Mouse (Mus musculus) urinary bladder, adult 18-20 months (tissue): Measurements from ENCODE around the gene Dcaf8.

Source experiments
- DNase-seq, 2 experiments: peaks; one replicate each; pipeline ENCODE4 v3.0.0; 2022; ENCODE audit warnings: low spot score in 2 of 2, mixed read lengths in 2 of 2

The Dcaf8 gene

GRCm38 (mm10) chr1:172148279-172148954 lies 533 bp downstream of the Dcaf8 start:
- no peak for DNase-seq

DNA sequence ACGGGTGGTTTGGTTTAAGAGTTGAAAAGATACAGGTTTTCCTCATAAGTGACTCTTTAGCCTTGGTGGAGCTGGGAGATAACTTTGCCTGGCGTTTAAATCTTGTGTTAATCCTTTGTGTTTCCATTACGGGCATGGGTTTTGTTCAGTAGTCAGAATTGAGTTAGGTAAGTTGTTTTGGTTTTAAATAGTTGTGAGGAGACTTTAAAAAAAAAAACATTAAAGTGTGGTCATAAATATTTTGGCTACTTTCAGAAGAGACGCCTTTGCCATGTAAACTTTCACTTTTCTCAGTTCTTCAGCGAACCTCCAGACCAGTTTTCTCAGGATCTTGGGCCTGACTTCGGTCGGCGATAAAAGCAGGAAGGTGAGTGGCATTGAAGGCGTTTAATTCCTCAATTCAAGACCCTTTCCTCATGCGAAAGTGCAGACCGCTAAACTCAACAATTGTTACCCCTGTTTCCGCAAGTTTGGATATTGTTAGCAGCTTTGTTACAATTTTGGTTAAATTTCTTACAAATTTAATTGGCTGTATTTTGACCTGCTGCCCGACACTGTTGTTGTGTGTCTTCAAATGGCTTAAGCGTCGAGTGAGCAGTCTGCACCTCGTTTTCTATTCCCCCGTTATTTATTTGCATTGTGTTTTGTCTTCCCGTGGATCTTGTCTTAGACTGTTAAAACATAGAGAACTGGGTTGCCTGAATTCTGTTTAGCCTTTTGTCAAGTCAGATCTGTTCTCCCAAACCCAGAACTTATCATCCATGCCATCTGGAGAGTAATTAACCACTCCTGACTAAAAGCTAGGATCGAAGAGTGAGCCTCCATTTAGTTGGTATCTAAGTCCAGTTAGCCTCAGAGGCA lies 1.3 kb downstream of the Dcaf8 start:
- no peak for DNase-seq

DNA sequence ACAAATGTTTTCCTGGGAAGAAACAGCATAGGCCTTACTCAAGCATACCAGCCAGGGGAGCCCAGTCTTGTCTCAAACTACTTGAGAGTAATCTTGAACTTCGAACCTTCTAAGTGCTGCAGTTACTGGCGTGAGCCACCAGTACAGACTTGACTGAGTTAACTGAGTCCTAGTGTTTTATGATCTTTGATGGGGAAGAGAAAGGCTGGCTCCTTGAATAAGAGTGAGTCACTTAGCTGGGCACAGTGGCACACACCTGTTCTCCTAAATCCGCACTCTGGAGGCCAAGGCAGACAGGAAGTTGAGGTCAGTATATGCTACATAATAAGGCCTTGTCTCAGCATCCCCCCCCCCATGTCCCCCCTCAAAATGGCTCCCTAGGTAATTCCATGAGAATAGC lies 6.7 kb downstream of the Dcaf8 start:
- no peak for DNase-seq

- no peak for DNase-seq
Measured at GRCm38 (mm10) chr1:172155518-172155917, 7.6 kb downstream of the Dcaf8 start.

- no peak for DNase-seq
Measured at GRCm38 (mm10) chr1:172159970-172160369, 12.1 kb downstream of the Dcaf8 start.

DNA sequence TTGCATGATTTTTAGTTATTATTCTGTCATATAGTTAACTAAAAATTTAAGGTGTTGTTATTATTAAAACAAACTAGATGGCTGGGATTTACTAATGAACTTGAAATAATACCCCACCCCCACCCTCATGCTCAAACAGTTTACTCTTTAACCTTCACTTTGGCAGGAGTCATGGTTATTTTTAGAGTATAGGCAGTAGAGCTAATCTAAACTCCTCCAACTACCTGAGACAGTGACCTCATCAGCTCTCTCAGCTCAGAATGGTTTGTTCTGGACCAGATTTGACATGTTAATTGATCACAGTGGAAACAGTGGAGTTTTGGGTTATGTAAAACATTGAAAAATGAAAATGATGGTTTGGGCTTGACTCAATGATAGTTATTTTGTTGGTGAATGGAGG lies 12.6 kb downstream of the Dcaf8 start:
- no peak for DNase-seq

DNA sequence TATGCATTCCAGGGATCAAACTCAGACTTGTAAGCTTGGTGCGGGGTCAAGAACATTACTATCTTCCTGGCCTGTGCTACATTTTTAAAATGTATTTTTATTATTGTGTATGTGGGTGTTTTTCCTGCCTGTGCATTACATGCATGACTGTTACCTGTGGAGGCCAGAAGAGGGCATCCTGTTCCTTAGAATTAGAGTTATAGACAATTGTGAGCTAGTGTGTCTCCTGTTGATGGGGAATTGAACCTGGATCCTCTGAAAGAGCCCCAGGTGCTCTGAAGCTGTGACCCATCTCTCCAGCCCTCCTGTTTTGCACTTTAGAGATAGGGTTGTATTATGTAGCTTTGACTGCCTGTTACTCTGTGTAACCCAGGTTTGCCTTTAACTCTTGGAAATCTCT lies 14.1 kb downstream of the Dcaf8 start:
- no peak for DNase-seq

GRCm38 (mm10) chr1:172162959-172163358 lies 15.1 kb downstream of the Dcaf8 start:
- DNase-seq = no peak

- no peak for DNase-seq
Measured at GRCm38 (mm10) chr1:172167911-172168310, 20.0 kb downstream of the Dcaf8 start.

- no peak for DNase-seq
Measured at GRCm38 (mm10) chr1:172169809-172170208, 21.9 kb downstream of the Dcaf8 start.

DNA sequence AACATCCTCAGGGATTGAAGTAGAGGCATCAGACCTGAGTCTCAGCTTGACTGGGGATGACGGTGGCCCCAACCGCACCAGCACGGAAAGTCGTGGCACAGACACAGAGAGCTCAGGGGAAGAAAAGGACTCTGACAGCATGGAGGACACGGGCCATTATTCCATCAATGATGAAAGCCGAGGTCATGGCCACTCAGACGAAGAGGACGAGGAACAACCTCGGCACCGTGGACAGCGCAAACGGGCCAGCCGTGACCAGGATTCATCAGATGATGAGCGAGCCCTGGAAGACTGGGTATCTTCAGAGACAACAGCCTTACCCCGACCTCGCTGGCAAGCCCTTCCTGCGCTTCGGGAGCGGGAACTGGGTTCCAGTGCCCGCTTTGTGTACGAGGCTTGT lies 24.5 kb downstream of the Dcaf8 start:
- DNase-seq = no peak

DNA sequence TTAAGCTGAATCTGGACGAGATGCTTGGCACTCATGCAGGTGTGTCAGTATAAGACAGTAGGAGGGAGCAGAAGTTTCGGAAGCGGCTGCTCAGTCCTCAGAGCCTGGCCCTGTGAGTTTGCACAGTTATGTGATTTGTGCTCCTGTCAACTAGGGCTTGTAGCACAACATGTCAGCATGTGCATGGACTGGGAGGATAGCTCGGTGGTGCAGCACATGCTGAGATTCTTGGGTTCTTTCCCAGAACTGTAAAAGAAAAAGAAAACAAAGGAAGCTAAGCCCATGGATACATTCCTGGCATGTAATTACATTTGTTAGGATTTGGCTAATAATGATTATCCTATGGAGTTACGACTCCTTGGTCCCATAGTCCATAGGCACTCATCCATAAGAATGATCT lies 25.3 kb downstream of the Dcaf8 start:
- no peak for DNase-seq

GRCm38 (mm10) chr1:172177791-172178190 lies 29.9 kb downstream of the Dcaf8 start:
- no peak for DNase-seq

DNA sequence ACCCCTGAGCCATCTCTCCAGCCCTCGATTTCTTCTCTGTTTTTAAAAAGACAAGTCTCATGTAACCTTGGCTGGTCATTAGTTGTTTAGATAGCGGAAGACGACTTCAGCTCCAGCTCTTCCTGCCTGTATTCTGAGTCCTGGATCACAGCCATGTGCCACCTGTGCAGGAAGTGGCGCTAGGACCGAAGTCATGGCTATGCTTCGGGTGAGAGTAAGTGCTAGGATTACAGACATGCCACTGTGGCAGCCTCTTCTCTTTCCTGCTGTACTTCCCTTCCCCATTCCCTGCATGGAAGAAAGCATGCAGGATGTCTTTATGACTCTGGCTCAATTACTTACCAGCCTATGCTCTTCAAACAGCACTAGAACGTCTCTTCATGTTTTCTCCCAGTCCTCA lies 31.2 kb downstream of the Dcaf8 start:
- no peak for DNase-seq

DNA sequence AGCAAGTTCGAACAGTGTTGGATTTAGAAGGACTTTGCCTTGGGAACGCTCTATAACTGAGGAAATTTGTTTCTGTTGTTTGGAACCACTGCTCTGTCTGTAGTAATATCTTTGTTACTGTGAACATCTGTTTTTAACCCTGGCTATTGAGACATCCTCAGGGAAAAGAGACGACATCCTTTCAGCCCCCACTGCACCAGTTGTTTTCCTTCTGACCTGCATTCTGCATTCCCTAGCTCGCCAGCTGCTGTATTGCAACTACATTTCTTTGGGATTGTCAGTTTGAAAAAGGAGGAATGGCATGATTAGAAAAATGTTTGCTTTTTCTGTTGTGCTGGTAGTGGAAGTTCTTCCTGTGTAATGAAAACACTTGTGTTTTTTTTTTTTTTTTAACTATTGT lies 33.0 kb downstream of the Dcaf8 start:
- DNase-seq = no peak

DNA sequence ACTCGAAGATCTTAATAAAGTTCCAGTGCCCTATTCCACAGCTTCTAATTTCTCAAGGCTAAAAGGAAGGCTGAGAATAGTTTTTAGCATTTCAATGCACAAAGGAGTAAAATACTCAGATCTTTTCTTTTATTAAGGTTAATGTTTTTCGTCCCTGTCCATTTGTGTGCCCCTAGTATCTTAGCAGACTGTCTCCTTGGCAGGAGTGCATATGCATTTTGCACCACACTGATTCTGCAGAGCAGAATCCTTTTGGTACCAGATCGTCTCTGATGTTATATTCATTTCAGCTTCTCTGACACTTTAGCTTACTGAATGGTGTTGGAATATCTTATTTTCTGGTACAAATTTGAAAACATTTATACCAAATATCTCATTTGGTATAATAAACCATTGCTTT lies 33.9 kb downstream of the Dcaf8 start:
- no peak for DNase-seq

DNA sequence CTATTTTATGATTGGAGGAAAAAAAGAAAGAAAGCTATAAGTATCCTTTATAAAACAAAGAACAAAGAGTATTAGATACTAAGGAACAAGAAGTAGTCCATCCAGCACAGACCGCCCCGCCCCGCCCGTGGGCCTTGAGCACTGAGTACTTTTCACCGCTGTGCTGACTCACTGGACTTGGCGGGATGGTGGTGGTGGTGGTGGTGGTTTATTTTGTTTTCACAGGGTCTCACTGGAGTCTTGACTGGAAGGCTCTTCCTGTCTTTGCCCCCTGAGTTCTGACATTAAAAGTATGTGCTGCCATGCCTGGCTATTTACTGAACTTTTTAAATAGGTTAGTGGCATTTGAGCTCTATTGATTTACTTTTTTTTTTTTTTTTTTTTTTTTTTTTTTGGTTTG lies 35.2 kb downstream of the Dcaf8 start:
- no peak for DNase-seq

DNA sequence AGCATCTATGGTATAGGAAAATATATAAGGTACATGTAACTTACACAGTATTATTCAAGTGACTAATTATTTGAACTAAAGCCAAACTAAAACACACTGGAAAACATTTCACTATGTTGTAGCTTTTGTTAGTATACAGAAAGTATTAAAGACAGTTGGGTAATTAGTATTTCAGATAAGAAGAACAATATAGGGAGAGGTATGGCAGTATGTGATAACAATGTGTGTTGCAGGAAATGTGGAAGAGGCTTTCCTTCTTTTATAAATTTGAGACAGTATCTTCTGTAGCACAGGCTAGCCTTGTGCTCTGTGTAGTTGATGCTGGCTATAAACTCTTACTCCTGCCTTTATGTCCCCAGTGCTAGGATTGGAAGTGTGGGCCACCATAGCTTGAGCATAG lies 36.0 kb downstream of the Dcaf8 start:
- DNase-seq = no peak

DNA sequence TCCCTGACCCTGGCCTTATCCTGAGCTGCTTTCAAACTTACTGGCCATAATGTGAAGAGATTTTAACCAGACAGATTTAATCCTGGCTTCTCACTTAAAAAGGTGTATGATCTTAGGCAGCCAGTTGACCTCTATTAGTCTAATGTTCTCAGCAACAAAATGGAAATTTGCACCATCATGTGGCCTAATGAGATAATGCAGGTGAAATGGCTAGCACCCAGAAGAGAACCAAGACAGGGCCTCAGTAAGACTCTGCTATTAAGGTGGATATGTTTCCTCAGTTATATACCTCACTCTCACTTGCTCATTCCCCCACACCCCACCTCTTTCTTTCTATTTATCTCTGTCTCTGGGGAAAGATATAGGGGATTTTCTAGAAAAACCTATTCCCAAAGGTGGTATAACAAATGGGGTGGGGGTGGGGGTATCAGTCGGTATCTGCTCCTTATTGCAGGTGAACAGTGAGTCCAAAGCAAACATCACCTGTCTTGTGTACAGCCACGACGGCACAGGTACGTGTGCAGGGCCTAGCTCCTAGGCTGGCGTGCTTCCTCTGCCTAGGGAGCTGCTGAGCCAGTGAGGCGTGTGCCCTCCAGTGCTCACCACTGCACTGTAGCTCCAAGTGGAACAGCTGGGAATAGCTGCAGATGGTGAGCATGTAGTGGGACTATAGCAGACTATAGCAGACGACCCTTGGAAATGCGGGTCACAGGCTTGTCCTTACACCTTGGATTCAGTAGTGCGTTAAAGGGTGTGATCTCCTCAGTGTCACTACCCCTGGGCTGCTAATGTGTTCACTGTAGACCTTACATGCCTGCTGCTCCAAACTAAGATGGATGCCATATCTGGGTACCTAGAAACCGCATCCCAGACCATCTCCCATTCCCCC lies 38.8 kb downstream of the Dcaf8 start:
- DNase-seq = no peak

DNA sequence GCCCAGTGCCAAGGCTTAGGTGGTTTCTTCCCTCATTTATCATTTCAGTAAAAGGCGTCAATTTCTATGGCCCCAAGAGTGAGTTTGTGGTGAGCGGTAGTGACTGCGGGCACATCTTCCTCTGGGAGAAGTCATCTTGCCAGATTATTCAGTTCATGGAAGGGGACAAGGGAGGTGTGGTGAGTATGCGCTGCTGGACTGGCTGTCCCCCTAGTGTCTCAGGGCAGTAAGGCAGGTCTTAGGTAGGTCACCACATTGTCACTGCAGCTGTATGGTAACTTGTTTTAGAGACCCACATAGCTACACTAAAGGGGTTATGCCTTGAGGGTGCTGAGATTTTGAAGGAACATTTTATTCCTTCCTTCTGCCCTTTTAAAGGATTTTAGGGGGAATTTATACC lies 41.0 kb downstream of the Dcaf8 start:
- no peak for DNase-seq

GRCm38 (mm10) chr1:172191578-172191977 lies 43.7 kb downstream of the Dcaf8 start:
- no peak for DNase-seq

- no peak for DNase-seq
Measured at GRCm38 (mm10) chr1:172192217-172192616, 44.3 kb downstream of the Dcaf8 start.
